Mouse (Mus musculus): ENCODE measurements around the gene Dcdc2b.

Gene Dcdc2b

GRCm38 (mm10) chr4:129576863-129577491 is 37.1 kb downstream of the Dcdc2b start:
- ChIA-PET POLR2A (interaction anchor here in 3 of 4 experiments (0.8 to 2.5 kb wide), 28 partner anchors 10 to 519 kb away, joined by 3 to 10 read pairs (median 3); partner anchors contain the start of genes Bsdc1 (in 1 of the 3), Dcdc2b (in 1 of the 3), Hdac1 (in 1 of the 3) and Rnf19b (in 1 of the 3)), CTCF (interaction anchor here (0.5 to 2.7 kb wide), 30 partner anchors 8 to 530 kb away, joined by 3 to 15 read pairs (median 4); partner anchors contain the start of genes Dcdc2b (in 1 of the 4) and Iqcc (in 1 of the 4))

GRCm38 (mm10) chr4:129575171-129575844 is 38.7 kb downstream of the Dcdc2b start:
- POLR2A ChIA-PET: interaction anchor here (0.5 to 1.0 kb wide), 11 partner anchors 10 to 395 kb away, joined by 3 to 6 read pairs (median 3); partner anchors contain the start of gene Marcksl1 (in 1 of the 4)
- CTCF ChIA-PET: no interaction called here

- POLR2A ChIA-PET: interaction anchor here in 1 of 4 experiments (0.7 to 3.2 kb wide), 2 partner anchors 11 to 35 kb away, joined by 3 to 12 read pairs; no protein-coding TSS in a partner anchor
Measured at GRCm38 (mm10) chr4:129573430-129573829, 40.6 kb downstream of the Dcdc2b start, which contains the start of gene Lck. Gene Lck, minus strand, starts transcription at chr4:129573641.

GRCm38 (mm10) chr4:129573093-129573370 is 41.0 kb downstream of the Dcdc2b start:
- CTCF ChIA-PET: interaction anchor here in 1 of 4 experiments (0.5 to 0.6 kb wide), 2 partner anchors 33 to 699 kb away, joined by 3 read pairs; no protein-coding TSS in a partner anchor
- POLR2A ChIA-PET: interaction anchor here in 1 of 4 experiments (0.7 to 3.2 kb wide), 2 partner anchors 12 to 35 kb away, joined by 3 to 12 read pairs; no protein-coding TSS in a partner anchor

More at GRCm38 (mm10) chr4:129573430-129573829, 40.6 kb downstream of the Dcdc2b start, which contains the start of gene Lck:
- CTCF ChIA-PET: interaction anchor here in 1 of 4 experiments (0.6 kb wide), 1 partner anchor 33 kb away, joined by 3 read pairs; no protein-coding TSS in a partner anchor

GRCm38 (mm10) chr4:129572236-129573092 is 41.6 kb downstream of the Dcdc2b start:
- ChIA-PET POLR2A (interaction anchor here in 2 of 4 experiments (0.7 to 3.2 kb wide), 11 partner anchors 10 to 77 kb away, joined by 3 to 15 read pairs (median 4); partner anchors contain the start of genes Hdac1 (in 1 of the 2) and Txlna (in 1 of the 2)), CTCF (interaction anchor here in 3 of 4 experiments (0.5 to 3.0 kb wide), 4 partner anchors 24 to 699 kb away, joined by 3 to 9 read pairs (median 4); no protein-coding TSS in a partner anchor)

GRCm38 (mm10) chr4:129571551-129572084 is 42.4 kb downstream of the Dcdc2b start:
- ChIA-PET CTCF (interaction anchor here in 3 of 4 experiments (0.5 to 3.0 kb wide), 7 partner anchors 13 to 223 kb away, joined by 3 to 9 read pairs (median 4); no protein-coding TSS in a partner anchor), POLR2A (interaction anchor here in 2 of 4 experiments (0.7 to 3.2 kb wide), 15 partner anchors 11 to 125 kb away, joined by 3 to 15 read pairs (median 3); partner anchors contain the start of genes Hdac1 (in 1 of the 2) and Txlna (in 1 of the 2))

GRCm38 (mm10) chr4:129570028-129570427 is 44.0 kb downstream of the Dcdc2b start:
- CTCF ChIA-PET: interaction anchor here in 1 of 4 experiments (0.6 to 3.0 kb wide), 4 partner anchors 15 to 38 kb away, joined by 3 to 9 read pairs (median 4); no protein-coding TSS in a partner anchor
- POLR2A ChIA-PET: interaction anchor here in 3 of 4 experiments (0.6 to 3.2 kb wide), 15 partner anchors 8 to 1747 kb away, joined by 3 to 15 read pairs (median 3); partner anchors contain the start of genes Tmem39b (in 1 of the 3) and Txlna (in 1 of the 3)

- POLR2A ChIA-PET: interaction anchor here in 2 of 4 experiments (1.0 to 1.7 kb wide), 4 partner anchors 10 to 55 kb away, joined by 3 to 4 read pairs (median 3); partner anchors contain the start of gene Marcksl1 (in 1 of the 2)
Measured at GRCm38 (mm10) chr4:129568366-129568765, 45.7 kb downstream of the Dcdc2b start.

GRCm38 (mm10) chr4:129565139-129565538 is 48.9 kb downstream of the Dcdc2b start:
- ChIA-PET CTCF (interaction anchor here in 2 of 4 experiments (0.6 to 1.6 kb wide), 3 partner anchors 9 to 162 kb away, joined by 3 to 4 read pairs (median 3); no protein-coding TSS in a partner anchor), POLR2A (interaction anchor here in 3 of 4 experiments (0.9 to 1.7 kb wide), 3 partner anchors 8 to 10 kb away, joined by 3 to 6 read pairs (median 4); no protein-coding TSS in a partner anchor)

More at GRCm38 (mm10) chr4:129568366-129568765, 45.7 kb downstream of the Dcdc2b start:
- CTCF ChIA-PET: interaction anchor here in 1 of 4 experiments (0.9 kb wide), 1 partner anchor 9 kb away, joined by 3 read pairs; no protein-coding TSS in a partner anchor

GRCm38 (mm10) chr4:129563718-129564117 is 50.3 kb downstream of the Dcdc2b start:
- POLR2A ChIA-PET: interaction anchor here in 2 of 4 experiments (0.6 to 1.2 kb wide), 3 partner anchors 21 to 132 kb away, joined by 3 to 4 read pairs (median 4); partner anchors contain the start of gene Hdac1 (in 1 of the 2)
- CTCF ChIA-PET: interaction anchor here in 2 of 4 experiments (0.9 to 1.6 kb wide), 3 partner anchors 9 to 352 kb away, joined by 3 to 4 read pairs (median 4); no protein-coding TSS in a partner anchor

GRCm38 (mm10) chr4:129561184-129561583 is 52.9 kb downstream of the Dcdc2b start:
- ChIA-PET POLR2A (interaction anchor here in 2 of 4 experiments (0.6 to 1.0 kb wide), 3 partner anchors 15 to 234 kb away, joined by 3 read pairs; no protein-coding TSS in a partner anchor), CTCF (interaction anchor here in 1 of 4 experiments (1.4 to 1.9 kb wide), 2 partner anchors 16 to 21 kb away, joined by 3 to 4 read pairs; no protein-coding TSS in a partner anchor)
